Mouse (Mus musculus) embryonic fibroblast, embryonic 13.5 days (primary cell): ENCODE results near the gene Msx1. TPM values are rescaled to one million over a fixed set of nuclear protein-coding genes. Genes with fewer than 3 reads are reported as not detected.
"Not testable (repeated sequence)": the region's sequence is repeated elsewhere in the genome, so short reads cannot be mapped to it uniquely, and the experiment has no call there.

Source experiments
- H3K27ac ChIP-seq: 2 replicates; pipeline ENCODE4 v1.5.1; 2012; ENCODE audit warnings: low read length, control low read depth, inconsistent platforms; ENCODE audit not compliant: insufficient read depth
- H3K4me1 ChIP-seq: 2 replicates; pipeline ENCODE4 v1.6.1; 2011; ENCODE audit warnings: low read length; ENCODE audit not compliant: control insufficient read depth, insufficient read depth
- H3K4me3 ChIP-seq: 2 replicates; pipeline ENCODE4 v1.5.1; 2011; ENCODE audit warnings: mild to moderate bottlenecking, control low read depth, low read length; ENCODE audit not compliant: insufficient read depth
- CTCF ChIP-seq: IDR thresholded peaks from 2 replicates; pipeline ENCODE4 v1.5.1; 2011; ENCODE audit warnings: mild to moderate bottlenecking, control low read depth, low read length, moderate library complexity, borderline replicate concordance; ENCODE audit not compliant: insufficient read depth
- POLR2A ChIP-seq: IDR thresholded peaks from 2 replicates; pipeline ENCODE4 v1.6.1; 2011; ENCODE audit warnings: low read depth, mild to moderate bottlenecking, control low read depth, low read length, moderate library complexity
- polyA plus RNA-seq: library from polyadenylated mRNA; stranded (reverse); fragments of >200 nt; gene quantifications from 2 replicates; pipeline ENCODE4 v1.2.4, GENCODE M21; 2011; ENCODE audit warnings: low read depth; ENCODE audit not compliant: missing spikeins, insufficient read length

The Msx1 gene
- polyA plus RNA-seq, 1 experiment: 15.7 TPM

GRCm38 (mm10) chr5:37836267-37836646, 11.9 kb upstream of the Msx1 start:
- no peaks in the 10 kb centered on the region for H3K4me1 ChIP-seq
- no peak for TF ChIP-seq POLR2A
- no peak for TF ChIP-seq CTCF

GRCm38 (mm10) chr5:37835590-37836266, 11.3 kb upstream of the Msx1 start:
- Histone ChIP-seq H3K27ac (no peak overlapping the region), H3K4me3 (no peak overlapping the region), H3K4me1 (no peaks in the 10 kb centered on the region)
- no peak for TF ChIP-seq POLR2A
- no peak for TF ChIP-seq CTCF

More at GRCm38 (mm10) chr5:37836267-37836646, 11.9 kb upstream of the Msx1 start:
- H3K4me3 ChIP-seq: no peak overlapping the region
- no peak overlapping the region for H3K27ac ChIP-seq

GRCm38 (mm10) chr5:37832766-37833165, 8.4 kb upstream of the Msx1 start:
- no peak overlapping the region for H3K4me3 ChIP-seq
- TF ChIP-seq POLR2A: no peak
- no peaks in the 10 kb centered on the region for H3K4me1 ChIP-seq
- H3K27ac ChIP-seq: no peak overlapping the region

- Histone ChIP-seq H3K27ac (no peak overlapping the region), H3K4me3 (no peak overlapping the region), H3K4me1 (no peaks in the 10 kb centered on the region)
- no peak for TF ChIP-seq POLR2A
These were observed 7.6 kb upstream of the Msx1 start for GRCm38 (mm10) chr5:37832031-37832430.

GRCm38 (mm10) chr5:37830436-37830835, 6.1 kb upstream of the Msx1 start:
- H3K4me1 ChIP-seq, H3K27ac ChIP-seq, H3K4me3 ChIP-seq: not testable (repeated sequence)

GRCm38 (mm10) chr5:37829926-37830325, 5.5 kb upstream of the Msx1 start:
- H3K4me3 ChIP-seq: no peak overlapping the region
- H3K27ac ChIP-seq: no peak overlapping the region
- H3K4me1 ChIP-seq: no peaks in the 10 kb centered on the region
- no peak for TF ChIP-seq CTCF
- TF ChIP-seq POLR2A: no peak

- Histone ChIP-seq H3K4me3 (no peak overlapping the region), H3K27ac (no peak overlapping the region), H3K4me1 (no peaks in the 10 kb centered on the region)
- TF ChIP-seq CTCF: no peak
These were observed 4.9 kb upstream of the Msx1 start for GRCm38 (mm10) chr5:37829296-37829670.

GRCm38 (mm10) chr5:37828591-37829295, 4.4 kb upstream of the Msx1 start:
- TF ChIP-seq CTCF (no peak), POLR2A (no peak)
- Histone ChIP-seq H3K27ac (no peak overlapping the region), H3K4me3 (no peak overlapping the region; the same call in 1 of the 2 replicates), H3K4me1 (no peaks in the 10 kb centered on the region)

- no peaks in the 10 kb centered on the region for H3K4me1 ChIP-seq
- no peak for TF ChIP-seq CTCF
- TF ChIP-seq POLR2A: no peak
- no peak overlapping the region for H3K27ac ChIP-seq
- no peak overlapping the region for H3K4me3 ChIP-seq
These were observed 3.6 kb upstream of the Msx1 start for GRCm38 (mm10) chr5:37828001-37828400.

- Histone ChIP-seq H3K4me1 (no peaks in the 10 kb centered on the region), H3K4me3 (no peak overlapping the region), H3K27ac (no peak overlapping the region)
- no peak for TF ChIP-seq POLR2A
- no peak for TF ChIP-seq CTCF
These were observed 3.2 kb upstream of the Msx1 start for GRCm38 (mm10) chr5:37827626-37827950.
